Mouse (Mus musculus) C2C12 (cell line): Measurements from ENCODE around the gene Cd200r2. TPM values are rescaled to one million over a fixed set of nuclear protein-coding genes. Genes with fewer than 3 reads are reported as not detected.

ENCODE experiments used
- H3K27me3 ChIP-seq: one replicate; pipeline ENCODE4 v1.6.1; 2011; ENCODE audit not compliant: control insufficient read depth, insufficient read depth, insufficient read length
- H3K36me3 ChIP-seq: one replicate; pipeline ENCODE4 v1.6.1; 2011; ENCODE audit not compliant: control insufficient read depth, insufficient read depth
- H3K4me3 ChIP-seq: one replicate; pipeline ENCODE4 v1.5.1; 2011; ENCODE audit warnings: mild to moderate bottlenecking, control low read depth; ENCODE audit not compliant: poor library complexity, insufficient read depth, severe bottlenecking
- H3K79me2 ChIP-seq: one replicate; pipeline ENCODE4 v1.6.1; 2011; ENCODE audit not compliant: control insufficient read depth, insufficient read depth
- H3K79me3 ChIP-seq: one replicate; pipeline ENCODE4 v1.6.1; 2011; ENCODE audit warnings: low read depth, control low read depth
- H3ac ChIP-seq: one replicate; pipeline ENCODE3; 2011; ENCODE audit warnings: low read depth; ENCODE audit not compliant: control insufficient read depth, insufficient read length
- CEBPB ChIP-seq: IDR thresholded peaks from one replicate; pipeline ENCODE4 v1.6.1; 2011; ENCODE audit warnings: low read depth, mild to moderate bottlenecking, control low read depth, moderate library complexity
- CTCF ChIP-seq: IDR thresholded peaks from one replicate; pipeline ENCODE4 v1.5.1; 2011; ENCODE audit not compliant: control insufficient read depth, insufficient read depth, insufficient read length
- FOSL1 ChIP-seq: IDR thresholded peaks from one replicate; pipeline ENCODE4 v1.8.0; 2011; ENCODE audit warnings: mild to moderate bottlenecking, low read length; ENCODE audit not compliant: poor library complexity, insufficient read depth, severe bottlenecking
- MAX ChIP-seq: IDR thresholded peaks from one replicate; pipeline ENCODE4 v1.6.1; 2011; ENCODE audit warnings: mild to moderate bottlenecking, control low read depth
- MYOD1 ChIP-seq: IDR thresholded peaks from one replicate; pipeline ENCODE4 v1.6.1; 2011; ENCODE audit warnings: low read depth; ENCODE audit not compliant: control insufficient read depth, insufficient read length
- MYOG ChIP-seq: IDR thresholded peaks from one replicate; pipeline ENCODE4 v1.6.1; 2011; ENCODE audit not compliant: control insufficient read depth, insufficient read length; ENCODE audit errors: extremely low read depth
- USF1 ChIP-seq: IDR thresholded peaks from one replicate; pipeline ENCODE4 v1.6.1; 2011; ENCODE audit warnings: low read depth, mild to moderate bottlenecking, control low read depth, moderate library complexity
- polyA plus RNA-seq: library from polyadenylated mRNA; unstranded; fragments of >200 nt; fragmentation: generic; extraction: Trizol; gene quantifications from one replicate; pipeline ENCODE4 v1.2.1, GENCODE M21; 2012; ENCODE audit warnings: missing spikeins

Cd200r2 gene
- polyA plus RNA-seq, 1 experiment, result 0.06 TPM

DNA sequence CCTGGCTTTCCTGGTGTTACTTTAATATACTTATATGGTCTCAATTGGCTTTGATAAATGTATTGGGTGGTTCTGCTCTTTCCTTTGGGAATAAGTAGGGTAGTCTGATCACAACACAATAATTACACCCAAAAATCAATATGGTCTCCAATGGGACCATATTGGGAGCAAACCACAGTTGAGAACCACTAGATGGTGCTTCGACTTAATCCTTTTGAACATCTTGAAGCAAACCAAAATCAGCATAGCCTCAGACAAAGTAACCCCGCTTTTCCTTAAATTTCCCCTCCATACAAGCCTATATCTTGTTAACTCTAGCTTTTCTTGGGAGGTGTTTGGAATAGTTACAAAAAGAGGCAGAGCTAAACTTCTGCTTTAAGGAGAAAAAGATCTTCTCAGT lies 95.4 kb downstream of the Cd200r2 start:
- Histone ChIP-seq H3K79me2 (no peaks in the 10 kb centered on the region), H3K27me3 (no peaks in the 10 kb centered on the region), H3K36me3 (no peaks in the 10 kb centered on the region), H3ac (no peak overlapping the region), H3K4me3 (no peak overlapping the region), H3K79me3 (no peaks in the 10 kb centered on the region)
- no peak for TF ChIP-seq CTCF
- TF ChIP-seq USF1, result no peak
- no peak for TF ChIP-seq MYOD1
- no peak for TF ChIP-seq MAX
- TF ChIP-seq CEBPB, result no peak
- TF ChIP-seq MYOG, result no peak
- TF ChIP-seq FOSL1, result no peak

GRCm38 (mm10) chr16:44962777-44963176 lies 95.9 kb downstream of the Cd200r2 start:
- Histone ChIP-seq H3K36me3 (no peaks in the 10 kb centered on the region), H3ac (no peak overlapping the region), H3K79me3 (no peaks in the 10 kb centered on the region), H3K4me3 (no peak overlapping the region), H3K27me3 (no peaks in the 10 kb centered on the region), H3K79me2 (no peaks in the 10 kb centered on the region)
- TF ChIP-seq USF1 (no peak), MYOG (no peak), MYOD1 (no peak), CEBPB (no peak), FOSL1 (no peak), CTCF (no peak), MAX (no peak)

GRCm38 (mm10) chr16:44964526-44965374 lies 97.9 kb downstream of the Cd200r2 start:
- H3K27me3 ChIP-seq, result no peaks in the 10 kb centered on the region
- H3K79me3 ChIP-seq, result no peaks in the 10 kb centered on the region
- H3ac ChIP-seq, result no peak overlapping the region
- no peak overlapping the region for H3K4me3 ChIP-seq
- H3K79me2 ChIP-seq, result no peaks in the 10 kb centered on the region
- TF ChIP-seq FOSL1 (no peak), MYOG (no peak)
- H3K36me3 ChIP-seq, result no peaks in the 10 kb centered on the region

- H3K4me3 ChIP-seq, result no peak overlapping the region
- TF ChIP-seq CEBPB (no peak), MYOD1 (no peak), MAX (no peak), CTCF (no peak), FOSL1 (no peak), USF1 (no peak), MYOG (no peak)
- no peaks in the 10 kb centered on the region for H3K36me3 ChIP-seq
- H3ac ChIP-seq, result no peak overlapping the region
- no peaks in the 10 kb centered on the region for H3K79me3 ChIP-seq
- H3K79me2 ChIP-seq, result no peaks in the 10 kb centered on the region
- no peaks in the 10 kb centered on the region for H3K27me3 ChIP-seq
Observed at GRCm38 (mm10) chr16:44965428-44965827, 98.5 kb downstream of the Cd200r2 start.

Other genes starting within 250 kb of the Cd200r2 start
- gene Nepro, start 142.8 kb upstream of the Cd200r2 start, polyA plus RNA-seq, result 11.0 TPM
- gene Gtpbp8, start 120.7 kb upstream of the Cd200r2 start, polyA plus RNA-seq, result 6.8 TPM
- gene Cd200r1, start 101.4 kb upstream of the Cd200r2 start, polyA plus RNA-seq, result not detected
- gene Cd200r4, start 55.4 kb upstream of the Cd200r2 start, polyA plus RNA-seq, result not detected
- gene Cd200r3, start 76.6 kb downstream of the Cd200r2 start, polyA plus RNA-seq, result 0.05 TPM
- gene Ccdc80, start 226.3 kb downstream of the Cd200r2 start, polyA plus RNA-seq, result 5.8 TPM